Mouse (Mus musculus) spleen, adult 18-20 months (tissue): ENCODE data around the gene Sh2b1.
A peak's percentile ranks its signal among the peaks of the same experiment; 100 is the strongest.

Source experiments
- DNase-seq, 2 experiments: peaks; one replicate each; pipeline ENCODE4 v3.0.0; 2022; ENCODE audit warnings: mixed read lengths in 2 of 2

The Sh2b1 gene

GRCm38 (mm10) chr7:126473470-126474086 lies 1.6 kb downstream of the Sh2b1 start:
- DNase-seq: no peak

DNA sequence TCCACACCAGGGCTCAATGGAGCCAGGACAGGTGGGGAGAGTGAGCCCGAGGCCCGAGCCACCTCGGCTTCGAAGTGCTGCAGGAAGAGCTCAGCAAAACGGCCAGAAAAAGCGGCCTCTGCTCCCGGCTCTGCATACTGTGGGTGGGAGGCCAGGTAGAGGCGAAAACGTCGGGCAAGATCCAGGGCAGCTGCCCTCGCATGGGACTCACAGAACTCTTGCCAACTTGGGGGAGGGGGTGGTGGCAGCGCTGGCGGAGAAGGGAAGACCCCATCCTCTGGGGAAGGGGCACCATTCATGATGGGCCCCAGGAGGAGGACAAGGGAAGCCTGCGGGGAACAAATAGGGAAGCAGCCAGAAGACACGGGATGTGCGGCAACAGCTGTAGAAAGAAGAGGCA lies 2.5 kb downstream of the Sh2b1 start:
- no peak for DNase-seq

DNA sequence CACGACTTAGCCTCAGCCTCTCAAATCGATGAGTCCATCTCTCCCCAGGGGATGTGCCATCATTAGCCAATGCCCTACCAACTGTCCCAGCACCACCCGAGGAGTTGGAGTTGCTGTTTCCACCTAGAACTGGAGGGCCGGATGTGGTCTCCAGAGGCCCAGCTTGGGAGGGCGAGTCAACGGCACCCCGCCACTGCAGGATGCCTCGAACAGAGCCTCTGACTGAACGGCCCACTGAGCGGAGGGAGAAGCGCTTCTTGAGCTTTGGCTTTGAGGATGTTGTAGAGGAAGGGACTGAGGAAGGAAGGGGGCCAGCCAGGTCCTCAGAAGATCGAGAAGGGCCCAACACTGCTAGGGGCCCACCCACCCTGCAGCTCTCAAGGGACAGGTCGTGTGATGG lies 2.9 kb downstream of the Sh2b1 start:
- peak; percentile 40 to 48 for DNase-seq

DNA sequence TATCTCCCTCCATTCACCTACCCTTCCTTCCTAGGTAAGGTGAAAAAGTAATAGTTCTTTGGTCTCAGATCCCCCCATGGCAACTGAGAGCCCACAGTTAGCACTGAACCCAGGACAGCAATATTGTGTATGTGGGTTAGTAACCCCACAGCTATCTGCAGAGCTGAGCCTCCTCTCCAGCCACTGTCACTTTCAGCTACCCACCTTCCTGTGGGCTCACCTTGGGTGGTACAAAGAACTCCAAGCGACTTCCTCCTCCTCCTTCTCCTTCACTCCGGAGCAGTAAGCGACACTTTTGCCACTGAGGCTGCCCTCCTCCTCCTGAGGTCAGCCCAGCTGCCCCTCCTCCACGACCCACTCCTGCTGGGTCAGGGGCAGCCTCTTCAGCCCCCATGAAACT lies 3.4 kb downstream of the Sh2b1 start:
- DNase-seq: no peak

DNA sequence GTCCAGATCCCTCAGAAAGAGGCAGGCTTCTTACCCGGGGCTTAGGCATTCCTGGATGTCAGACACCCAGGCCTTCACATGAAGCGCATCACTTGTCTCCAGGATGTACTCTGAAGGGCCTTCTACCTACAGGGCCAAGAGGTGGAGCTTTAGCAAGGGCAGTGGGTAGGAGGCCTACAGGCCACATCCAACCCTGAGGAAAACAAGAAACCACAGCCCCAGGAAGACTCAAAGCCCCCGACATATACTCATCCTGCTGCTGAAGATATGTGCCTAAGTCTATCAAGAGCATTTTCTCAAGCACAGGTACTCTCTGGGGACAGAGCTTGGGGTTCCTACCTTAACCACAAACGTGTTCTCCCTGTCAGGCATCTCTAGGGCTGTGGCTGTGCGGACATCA lies 3.9 kb downstream of the Sh2b1 start:
- DNase-seq: no peak

DNA sequence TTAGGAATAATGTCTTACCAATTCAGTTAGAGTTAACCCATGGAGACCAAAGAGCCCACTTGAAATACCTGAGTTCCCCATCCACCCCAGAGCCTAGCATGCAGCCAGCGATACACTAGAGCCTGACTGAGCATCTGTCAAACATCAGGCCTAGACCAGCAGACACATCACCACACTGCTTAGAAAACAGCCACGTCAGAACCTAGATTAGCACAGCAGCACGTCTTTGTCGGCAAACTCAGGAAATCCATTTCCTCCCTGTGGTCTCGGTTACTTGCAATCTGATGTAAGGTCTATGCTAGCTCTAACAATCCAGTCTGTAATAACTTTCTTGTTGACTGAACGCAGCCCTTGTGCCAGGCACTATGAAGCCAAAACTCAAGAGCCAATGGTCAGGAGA lies 5.1 kb downstream of the Sh2b1 start:
- DNase-seq: peak in 1 of 2 experiments; percentile 5

- peak in 1 of 2 experiments; percentile 5 for DNase-seq
Observed at GRCm38 (mm10) chr7:126467834-126468627, 7.2 kb downstream of the Sh2b1 start.

DNA sequence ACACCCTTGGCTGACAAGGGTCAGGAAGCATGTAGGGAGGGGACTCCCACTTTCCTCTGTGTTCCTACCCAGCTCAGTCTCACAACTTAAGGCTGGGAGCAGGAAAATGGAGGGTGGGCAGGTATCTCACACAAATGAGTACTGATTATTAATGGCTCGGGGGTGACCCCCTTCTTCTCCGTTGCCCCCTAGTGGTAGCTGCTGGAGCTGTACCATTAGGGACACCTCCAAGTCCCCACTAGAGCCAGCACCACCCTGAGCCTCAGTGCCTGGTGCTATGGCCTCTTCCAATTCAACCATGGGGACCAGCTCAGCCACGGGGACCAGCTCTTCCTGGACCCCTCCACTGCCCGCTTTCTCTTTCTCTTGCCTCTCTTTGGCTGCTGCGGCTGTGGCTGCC lies 8.0 kb downstream of the Sh2b1 start:
- peak; percentile 48 to 68 for DNase-seq

- no peak for DNase-seq
Observed at GRCm38 (mm10) chr7:126466707-126467106, 8.5 kb downstream of the Sh2b1 start.

GRCm38 (mm10) chr7:126466116-126466515 lies 9.1 kb downstream of the Sh2b1 start:
- DNase-seq: no peak

GRCm38 (mm10) chr7:126465246-126466030 lies 9.8 kb downstream of the Sh2b1 start:
- no peak for DNase-seq

GRCm38 (mm10) chr7:126464836-126465235 lies 10.4 kb downstream of the Sh2b1 start:
- no peak for DNase-seq

GRCm38 (mm10) chr7:126464121-126464520 lies 11.1 kb downstream of the Sh2b1 start:
- peak in 1 of 2 experiments; percentile 23 for DNase-seq

- DNase-seq: no peak
Observed at GRCm38 (mm10) chr7:126463547-126463946, 11.7 kb downstream of the Sh2b1 start.

- no peak for DNase-seq
Observed at GRCm38 (mm10) chr7:126463004-126463403, 12.2 kb downstream of the Sh2b1 start, which contains the start of gene Atp2a1. TSS of gene Atp2a1 (minus strand) at chr7:126463108.

- no peak for DNase-seq
Observed at GRCm38 (mm10) chr7:126461626-126462025, 13.6 kb downstream of the Sh2b1 start.

DNA sequence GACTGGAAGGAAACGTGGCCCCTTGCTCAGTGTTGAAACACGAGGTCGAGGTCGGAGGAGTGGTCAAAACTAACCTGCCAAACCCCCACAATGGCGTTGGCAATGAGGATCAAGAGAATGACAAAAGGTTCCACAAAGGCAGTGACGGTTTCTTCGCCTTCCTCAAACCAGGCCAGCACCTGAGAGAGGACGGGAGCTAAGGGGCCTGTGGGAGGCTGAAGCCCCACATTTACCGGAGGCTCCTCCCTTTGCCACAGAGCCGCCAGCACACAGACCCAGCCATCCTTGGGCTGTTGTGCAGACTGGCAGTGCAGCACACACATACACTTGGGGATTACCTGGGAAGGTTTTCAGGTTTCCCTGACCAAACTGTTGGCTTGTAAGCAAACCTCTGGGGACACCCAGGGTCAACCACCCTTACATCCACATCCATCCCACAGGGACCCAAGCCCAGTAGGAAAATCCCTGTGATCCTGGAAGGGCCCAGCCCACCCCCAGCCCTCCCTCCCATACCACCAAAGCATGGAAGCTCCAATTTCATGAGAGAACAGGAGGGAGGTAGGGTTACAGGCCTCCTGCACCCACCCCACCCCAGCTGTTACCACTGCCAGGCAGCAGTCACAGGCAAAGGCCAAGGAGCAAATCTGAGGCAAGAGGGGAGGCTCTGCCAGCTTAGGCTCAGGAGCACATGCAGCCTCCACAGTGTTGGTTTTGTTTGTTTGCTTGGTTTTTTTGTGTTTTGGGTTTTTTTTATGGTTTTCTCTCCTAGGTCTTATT lies 14.4 kb downstream of the Sh2b1 start:
- no peak for DNase-seq

DNA sequence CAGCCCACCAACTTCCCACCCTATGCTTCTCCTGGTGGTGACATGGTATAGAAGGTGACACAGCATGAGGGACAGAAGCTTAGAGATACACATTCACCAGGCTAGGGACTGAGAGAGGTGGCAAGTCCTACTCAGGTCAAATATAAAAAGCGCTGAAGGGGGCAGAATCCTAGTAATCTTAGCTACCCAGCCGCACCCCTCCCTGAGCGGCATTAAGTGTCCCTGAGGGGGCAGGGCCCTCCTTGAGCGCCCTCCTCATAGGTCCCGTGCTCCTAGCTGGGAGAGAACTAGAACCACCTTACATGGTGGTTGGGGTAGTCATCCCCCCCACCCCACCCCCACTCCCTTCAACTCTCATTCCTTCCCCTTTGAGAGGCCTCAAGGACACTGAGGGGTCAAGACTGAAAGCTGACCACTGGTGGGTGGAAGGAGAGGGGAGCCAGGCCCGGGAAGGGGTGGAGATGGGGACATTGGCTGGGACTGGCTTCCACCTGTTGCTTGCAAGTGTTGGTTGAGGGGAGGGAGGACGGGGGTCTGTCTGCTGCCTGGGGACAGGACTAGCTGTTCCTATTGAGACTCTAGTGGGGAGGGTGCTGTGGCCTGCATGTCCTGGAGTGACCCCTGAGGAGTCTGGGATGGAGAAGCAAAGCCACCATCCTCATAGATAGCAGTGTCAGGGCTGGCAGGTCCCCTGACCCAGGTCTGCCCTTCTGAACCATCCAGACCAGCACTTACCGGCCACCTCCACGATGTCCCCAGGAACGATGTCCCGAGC lies 16.2 kb downstream of the Sh2b1 start:
- DNase-seq: no peak

- DNase-seq: no peak
Observed at GRCm38 (mm10) chr7:126458225-126458624, 17.0 kb downstream of the Sh2b1 start.

DNA sequence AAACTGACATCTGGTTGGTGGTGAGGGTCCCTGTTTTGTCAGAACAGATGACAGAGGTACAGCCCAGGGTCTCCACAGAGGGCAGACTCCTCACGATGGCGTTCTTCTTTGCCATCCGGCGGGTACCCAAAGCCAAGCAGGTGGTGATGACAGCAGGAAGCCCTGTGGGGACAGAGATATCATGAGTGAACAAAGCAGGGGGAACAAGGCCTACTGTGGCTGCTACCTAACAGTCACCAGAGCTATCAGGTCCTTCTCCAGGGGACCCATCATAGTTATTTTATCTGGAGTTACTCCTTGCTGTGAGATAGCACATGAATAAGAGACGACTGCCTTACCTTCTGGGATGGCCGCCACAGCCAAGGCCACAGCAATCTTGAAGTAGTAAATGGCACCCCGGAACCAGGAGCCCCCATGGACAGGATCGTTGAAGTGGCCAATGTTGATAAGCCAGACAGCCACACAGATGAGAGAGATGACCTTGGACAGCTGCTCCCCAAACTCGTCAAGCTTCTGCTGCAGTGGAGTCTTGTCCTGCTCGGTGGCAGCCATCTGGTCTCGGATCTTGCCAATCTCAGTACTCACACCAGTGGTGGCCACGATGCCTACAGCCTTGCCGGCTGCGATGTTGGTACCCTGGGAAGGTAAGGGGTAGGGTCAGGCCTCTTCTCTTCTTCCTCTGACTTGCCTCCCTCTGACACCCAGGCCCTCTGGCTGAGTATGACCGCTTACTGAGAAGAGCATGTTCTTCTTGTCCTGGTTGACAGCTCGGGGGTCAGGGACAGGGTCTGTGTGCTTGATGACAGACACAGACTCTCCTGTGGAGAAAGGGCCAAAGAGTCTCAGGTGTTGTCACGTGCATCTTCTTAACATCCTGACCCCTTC lies 18.6 kb downstream of the Sh2b1 start:
- DNase-seq: no peak

DNA sequence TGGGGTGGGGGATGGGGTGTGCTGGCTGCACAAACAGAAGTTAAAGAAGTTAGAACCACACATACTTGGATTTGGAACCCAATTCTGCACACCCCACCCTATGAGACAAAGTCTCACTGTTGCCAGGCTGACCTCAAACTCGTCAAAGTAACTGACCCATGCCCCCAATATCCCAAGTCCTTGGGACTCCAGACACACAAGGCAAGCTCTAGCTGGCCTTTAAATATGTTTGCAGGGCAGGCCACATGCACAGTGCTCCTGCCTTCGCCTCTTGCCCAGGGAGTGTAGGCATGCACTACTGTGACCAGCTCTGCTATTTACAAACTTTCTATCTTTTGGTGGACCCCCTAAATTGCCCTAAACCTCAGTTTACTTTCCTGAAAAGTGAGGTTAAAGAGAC lies 20.0 kb downstream of the Sh2b1 start:
- no peak for DNase-seq
